Mouse (Mus musculus) cerebellum, postnatal 4 days (tissue): ENCODE data around the gene Ano1.

Experiments
- DNase-seq, 2 experiments: peaks; one replicate each; pipeline ENCODE4 v3.0.0; 2022; ENCODE audit warnings: low spot score in 2 of 2, mixed read lengths in 1 of 2

Ano1 gene

DNA sequence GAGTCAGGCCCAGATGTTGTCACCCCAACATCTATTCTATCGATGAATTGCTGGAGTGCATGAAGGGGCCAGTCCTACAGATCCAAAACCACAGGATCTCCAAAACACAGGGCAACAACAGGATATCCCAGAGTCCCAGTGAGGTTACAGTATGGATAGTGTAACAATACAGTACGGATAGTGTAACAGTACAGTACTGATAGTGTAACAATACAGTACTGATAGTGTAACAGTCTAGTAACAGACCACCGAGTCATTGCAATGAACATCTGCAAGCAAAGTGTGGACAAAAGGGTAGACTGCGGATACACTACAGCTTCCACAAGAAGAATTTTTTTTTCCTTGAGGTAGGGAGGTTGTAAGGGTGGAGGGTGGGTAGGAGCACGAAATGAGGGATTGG lies 210.4 kb downstream of the Ano1 start:
- no peak for DNase-seq

DNA sequence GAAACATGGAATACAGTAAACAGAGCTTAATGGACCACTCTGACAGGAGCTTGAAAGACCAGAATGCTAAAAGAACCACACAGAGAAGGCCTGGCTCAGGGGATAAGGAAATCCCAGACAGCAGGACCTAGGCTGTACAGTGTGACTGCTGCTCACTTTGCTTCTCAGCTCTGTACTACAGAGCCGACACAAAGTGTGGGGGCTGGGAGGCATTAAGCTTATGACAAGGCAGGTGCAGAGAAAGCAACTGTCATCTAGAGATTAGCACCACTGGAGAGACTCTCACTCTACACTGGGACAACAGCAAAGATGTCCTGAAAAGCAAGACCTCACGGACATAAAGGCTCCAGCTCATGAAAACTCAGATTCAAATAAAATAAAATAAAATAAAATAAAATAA lies 212.6 kb downstream of the Ano1 start:
- no peak for DNase-seq
